Mouse (Mus musculus) spleen, embryonic (tissue): Measurements from ENCODE around the gene Ttc7.

ENCODE experiments used
- CTCF ChIA-PET: fragments of 350-600 bp; sonication (Branson Sonifier 250); formaldehyde crosslinking; loops from one replicate; lab custom pipeline; 2022; lab: Charles Lee

Ttc7 gene

DNA sequence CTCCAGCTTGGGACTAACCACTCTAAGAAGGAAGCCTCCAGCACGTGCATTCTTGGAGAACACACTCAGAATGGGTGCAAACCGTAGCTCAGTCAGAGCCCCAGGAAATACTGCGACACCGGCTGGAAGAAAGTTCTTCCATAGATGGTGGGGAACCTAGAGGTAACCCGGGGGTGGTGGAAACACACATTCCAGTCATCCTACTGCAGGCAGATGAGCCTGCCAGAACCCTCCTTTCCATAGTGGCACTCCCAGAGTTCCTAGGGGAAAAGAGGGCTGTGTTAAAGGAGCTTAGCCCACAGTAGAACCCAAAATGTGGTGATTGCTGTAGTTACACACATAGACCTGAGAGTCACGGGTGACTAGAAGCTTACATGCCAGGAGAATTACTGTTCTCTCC is 50.2 kb downstream of the Ttc7 start:
- CTCF ChIA-PET: no interaction called here

DNA sequence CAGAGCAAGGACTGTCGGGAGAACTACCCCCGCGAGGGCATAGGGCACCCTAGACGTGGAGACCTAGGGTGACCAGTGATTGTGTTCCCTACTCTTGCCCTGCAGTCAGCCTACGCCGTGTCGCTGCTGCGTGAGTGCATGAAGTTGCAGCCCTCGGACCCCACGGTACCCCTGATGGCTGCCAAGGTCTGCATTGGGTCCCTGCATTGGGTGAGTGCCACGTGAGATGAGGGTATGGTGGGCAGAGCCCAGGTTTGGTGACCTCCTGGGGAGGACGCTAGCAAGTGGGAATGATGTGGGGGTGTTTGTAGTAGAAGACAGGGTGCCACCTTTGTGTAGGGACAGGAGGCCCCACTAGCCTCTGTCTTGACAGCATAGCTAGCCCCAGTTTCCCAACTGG is 51.5 kb downstream of the Ttc7 start:
- CTCF ChIA-PET: no interaction called here

DNA sequence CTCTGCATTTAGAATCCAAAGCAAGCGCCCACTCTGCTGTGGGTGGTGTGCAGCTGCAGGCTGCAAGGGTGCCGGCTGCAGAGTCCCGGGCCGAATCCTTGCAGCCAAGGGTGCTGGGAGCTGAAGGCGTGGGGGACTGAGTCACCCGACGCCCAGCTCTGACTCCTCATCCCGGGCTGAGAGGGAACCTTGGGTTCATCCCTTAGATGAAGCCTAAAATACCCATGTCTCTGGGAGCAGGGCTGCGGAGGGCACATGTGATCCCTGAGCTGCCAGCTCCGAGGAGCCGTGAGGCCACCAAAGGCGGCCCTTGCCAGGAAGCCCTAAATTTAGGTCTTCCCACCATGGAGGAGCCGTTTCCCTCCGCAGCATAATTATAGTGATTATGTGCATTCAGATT is 52.5 kb downstream of the Ttc7 start:
- CTCF ChIA-PET: interaction anchor here (0.6 kb wide), 1 partner anchor 21 kb away, joined by 4 read pairs; no protein-coding TSS in a partner anchor

DNA sequence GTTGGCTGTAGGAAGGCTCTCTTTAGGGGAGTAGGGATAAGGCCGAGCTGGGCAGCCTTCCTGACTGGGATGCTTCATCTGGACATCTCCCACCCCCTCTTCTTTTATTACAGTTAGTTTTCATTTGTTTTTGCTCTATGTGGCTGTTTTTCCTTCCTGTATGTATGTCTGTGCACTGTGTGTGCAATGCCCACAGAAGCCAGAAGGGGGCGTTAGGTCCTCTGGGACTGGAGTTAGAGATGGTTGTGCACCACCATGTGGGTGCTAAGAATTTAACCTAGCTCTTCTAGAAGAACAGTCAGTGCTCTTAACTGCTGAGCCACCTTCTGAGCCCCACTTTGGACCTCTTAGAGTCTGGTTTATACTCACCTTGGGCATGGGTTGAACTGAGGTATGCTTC is 53.0 kb downstream of the Ttc7 start:
- CTCF ChIA-PET: interaction anchor here (0.6 kb wide), 1 partner anchor 20 kb away, joined by 4 read pairs; no protein-coding TSS in a partner anchor

DNA sequence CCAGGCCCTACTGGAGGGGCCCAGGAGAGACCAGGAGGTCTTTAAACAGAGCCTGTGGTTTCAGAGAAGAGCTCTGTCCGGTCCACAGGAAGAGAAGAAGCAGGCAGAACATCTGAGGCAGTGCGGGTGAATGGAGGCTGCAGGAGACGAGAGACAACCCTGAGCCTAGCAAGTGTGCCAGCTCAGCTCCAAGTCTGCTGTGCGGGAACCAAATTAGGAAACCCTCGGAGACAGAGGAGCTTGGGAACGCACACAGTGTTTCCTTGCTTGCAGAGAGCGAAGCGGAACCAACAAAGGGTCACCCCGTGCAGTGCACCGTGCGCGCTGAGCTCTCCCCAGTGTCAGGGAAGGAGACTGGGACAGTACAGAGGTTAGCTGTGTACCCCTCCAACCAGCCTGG is 54.2 kb downstream of the Ttc7 start:
- CTCF ChIA-PET: no interaction called here

DNA sequence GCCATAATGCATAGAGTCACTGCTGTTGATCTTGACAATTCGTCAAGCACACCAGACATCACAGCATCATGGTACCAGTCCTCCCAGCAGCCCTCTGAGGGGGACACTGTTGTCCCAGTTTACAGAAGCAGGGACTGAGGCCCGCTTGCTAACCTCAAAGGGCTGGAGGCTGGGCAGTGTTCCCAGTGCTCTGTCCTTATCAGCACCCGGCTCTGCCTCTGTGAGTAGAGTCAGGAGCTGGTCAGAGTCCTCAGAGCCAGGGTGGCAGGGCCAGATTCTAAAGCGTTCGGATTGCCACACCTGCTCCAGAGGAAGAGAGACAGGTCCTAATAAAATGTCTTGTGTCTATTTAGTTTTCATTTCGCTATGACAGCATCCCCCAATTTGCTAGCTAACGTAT is 55.0 kb downstream of the Ttc7 start:
- CTCF ChIA-PET: no interaction called here

DNA sequence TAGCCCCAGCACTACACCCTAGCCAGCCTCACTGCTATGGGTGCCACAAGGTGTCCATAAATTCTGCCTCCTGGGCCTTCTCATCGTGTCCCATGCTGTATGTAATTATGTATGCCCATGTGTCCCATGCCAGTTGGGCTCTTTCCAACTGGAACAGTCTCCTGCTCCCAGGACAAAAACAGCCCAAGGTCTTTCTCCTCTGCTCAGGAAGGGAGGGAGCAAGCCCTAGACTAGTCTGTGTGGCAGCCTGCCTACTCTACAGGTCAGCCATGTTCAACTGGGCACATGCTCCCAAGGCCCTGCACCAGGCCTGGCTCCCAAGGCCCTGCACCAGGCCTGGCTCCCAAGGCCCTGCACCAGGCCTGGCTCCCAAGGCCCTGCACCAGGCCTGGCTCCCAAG is 56.4 kb downstream of the Ttc7 start:
- CTCF ChIA-PET: no interaction called here

DNA sequence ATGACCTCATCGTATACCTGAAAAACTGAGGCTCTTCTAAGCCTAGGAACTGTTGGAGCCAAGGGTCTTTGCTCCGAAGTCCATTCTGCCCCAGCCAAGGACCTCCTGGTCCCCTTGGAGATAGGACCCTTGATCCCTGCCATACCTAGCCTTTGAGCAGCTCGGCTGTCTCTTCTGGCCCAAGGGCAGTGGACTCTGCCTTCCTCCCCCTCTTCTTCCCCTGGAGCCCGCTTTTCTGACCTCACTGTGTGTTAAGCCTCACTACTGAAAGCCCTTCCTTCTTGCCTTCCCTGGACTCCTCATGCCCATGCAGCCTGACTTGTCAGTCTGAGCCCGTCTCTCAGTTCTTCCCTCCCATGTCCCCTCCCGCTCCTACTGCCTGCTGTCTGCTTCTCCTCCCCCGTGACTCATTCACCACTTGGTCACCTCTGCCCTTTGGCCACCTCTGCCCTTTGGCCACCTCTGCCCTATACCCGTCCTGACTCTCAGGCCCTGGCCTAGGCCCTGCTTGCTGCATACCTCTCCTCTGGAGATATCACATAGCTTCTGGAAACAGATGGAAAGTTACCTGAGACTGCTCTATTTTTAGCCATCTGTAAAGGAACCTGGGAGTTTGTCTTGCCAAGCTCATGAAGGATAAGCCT is 60.5 kb downstream of the Ttc7 start:
- CTCF ChIA-PET: interaction anchor here (0.7 kb wide), 1 partner anchor 52 kb away, joined by 3 read pairs; no protein-coding TSS in a partner anchor

DNA sequence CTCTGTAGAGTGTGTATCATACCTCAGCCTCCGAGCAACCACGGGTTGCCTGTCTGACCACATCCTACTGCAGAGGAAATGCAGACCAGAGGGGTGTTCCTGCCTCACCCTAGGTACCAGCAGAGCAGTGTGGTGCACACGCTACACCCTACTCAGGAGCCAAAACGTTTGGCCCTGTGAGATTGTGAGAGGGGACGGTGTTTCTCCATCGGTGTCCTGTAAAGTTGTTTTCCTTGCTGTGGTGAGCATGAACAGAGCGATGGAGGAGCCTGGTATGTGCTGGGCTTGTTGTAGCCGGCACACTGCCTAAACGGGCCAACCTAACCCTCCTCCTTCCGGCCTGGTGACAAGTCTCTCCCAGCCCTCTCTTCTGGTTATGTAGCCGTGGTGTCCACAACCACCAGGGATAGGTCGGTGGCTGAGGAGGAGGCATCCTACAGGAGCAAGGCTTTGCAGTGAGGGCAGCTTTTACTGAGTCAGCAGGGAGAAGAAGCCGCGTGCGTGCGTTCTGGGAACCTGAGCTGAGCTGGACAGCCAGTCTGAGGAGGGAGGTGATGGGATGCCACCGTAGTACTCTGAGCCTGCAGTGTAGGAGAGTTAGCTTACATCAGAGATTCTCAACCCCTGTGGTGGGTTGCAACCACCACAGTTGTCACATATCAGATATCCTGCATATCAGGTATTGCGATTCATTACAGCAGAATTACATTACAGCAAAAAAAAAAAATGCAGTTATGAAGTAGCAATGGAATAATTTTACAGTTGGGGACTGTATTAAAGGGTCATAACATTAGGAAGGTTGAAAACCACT is 62.0 kb downstream of the Ttc7 start:
- CTCF ChIA-PET: no interaction called here

DNA sequence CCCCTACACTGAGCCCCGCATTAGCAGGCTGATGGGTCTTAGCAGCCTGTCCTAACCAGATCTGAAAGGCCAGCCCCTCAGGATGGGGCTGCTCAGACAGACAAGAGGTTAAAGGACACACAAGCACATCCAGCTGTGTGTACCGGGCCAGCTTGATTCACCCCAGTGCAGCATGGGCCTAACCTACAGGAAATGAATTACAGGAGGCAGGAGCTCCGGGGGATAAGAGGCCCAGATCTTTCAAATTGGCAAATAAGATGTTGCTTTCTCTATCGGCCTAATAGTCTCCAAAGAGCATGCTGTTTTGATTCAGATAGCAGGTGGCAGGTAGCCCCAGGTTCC is 62.5 kb downstream of the Ttc7 start:
- CTCF ChIA-PET: no interaction called here

DNA sequence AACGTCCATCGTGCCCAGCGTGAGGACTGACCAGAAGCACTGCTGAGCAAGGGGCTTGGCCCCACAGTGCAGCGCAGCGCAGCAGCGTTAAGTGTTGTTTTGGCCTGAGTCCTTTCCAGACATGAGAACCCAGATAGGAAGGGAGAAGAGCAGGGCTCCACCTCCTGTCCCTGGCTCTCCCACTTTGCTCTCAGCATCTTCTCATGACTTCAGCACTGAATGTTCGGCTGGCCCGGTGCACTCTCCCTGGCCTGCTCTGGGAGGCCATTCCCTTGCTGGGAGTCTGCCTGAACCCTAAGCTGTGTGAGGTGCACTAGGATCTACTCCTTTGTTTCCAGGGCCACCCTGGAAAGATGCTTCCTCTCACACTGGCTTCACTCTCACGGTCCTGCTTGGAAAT is 65.7 kb downstream of the Ttc7 start:
- CTCF ChIA-PET: no interaction called here

DNA sequence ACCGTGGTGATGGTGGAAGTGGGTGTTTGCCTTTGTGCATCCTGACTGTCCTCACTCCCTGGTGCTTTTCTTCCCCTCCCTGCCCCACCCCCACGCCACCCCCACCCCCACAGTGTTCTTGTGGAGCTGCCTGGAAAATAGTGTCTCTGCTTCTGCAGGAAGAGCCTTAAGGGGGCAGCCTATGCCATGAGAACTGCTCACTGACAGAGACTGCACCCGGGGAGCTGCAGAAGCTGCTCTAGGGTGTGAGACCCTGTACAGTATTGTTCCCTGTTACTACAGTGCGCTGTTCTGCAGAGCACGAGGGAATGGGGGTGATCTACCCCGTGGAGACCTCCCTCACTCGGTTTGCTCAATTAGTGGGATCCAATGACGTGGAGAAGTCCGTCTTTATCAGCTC is 66.4 kb downstream of the Ttc7 start:
- CTCF ChIA-PET: no interaction called here

DNA sequence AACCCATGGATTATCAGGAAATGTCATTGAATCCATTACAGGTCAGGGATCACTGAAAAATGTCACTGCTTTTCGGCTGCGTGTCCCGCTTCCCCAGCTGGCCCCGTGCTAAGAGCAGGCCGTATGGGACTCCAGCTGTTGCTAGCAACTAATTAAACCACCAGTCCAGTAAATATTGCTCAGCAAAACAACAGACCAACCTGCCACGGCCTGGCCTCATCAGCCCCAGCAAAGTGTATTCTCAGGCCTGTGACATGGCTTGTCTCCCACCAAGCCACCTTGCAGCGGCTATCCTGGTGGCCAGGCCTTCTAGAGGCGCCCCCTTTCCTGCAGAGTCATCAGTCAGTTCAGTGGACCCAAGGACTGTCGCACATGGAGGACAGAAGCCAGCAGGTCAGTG is 66.9 kb downstream of the Ttc7 start:
- CTCF ChIA-PET: no interaction called here

DNA sequence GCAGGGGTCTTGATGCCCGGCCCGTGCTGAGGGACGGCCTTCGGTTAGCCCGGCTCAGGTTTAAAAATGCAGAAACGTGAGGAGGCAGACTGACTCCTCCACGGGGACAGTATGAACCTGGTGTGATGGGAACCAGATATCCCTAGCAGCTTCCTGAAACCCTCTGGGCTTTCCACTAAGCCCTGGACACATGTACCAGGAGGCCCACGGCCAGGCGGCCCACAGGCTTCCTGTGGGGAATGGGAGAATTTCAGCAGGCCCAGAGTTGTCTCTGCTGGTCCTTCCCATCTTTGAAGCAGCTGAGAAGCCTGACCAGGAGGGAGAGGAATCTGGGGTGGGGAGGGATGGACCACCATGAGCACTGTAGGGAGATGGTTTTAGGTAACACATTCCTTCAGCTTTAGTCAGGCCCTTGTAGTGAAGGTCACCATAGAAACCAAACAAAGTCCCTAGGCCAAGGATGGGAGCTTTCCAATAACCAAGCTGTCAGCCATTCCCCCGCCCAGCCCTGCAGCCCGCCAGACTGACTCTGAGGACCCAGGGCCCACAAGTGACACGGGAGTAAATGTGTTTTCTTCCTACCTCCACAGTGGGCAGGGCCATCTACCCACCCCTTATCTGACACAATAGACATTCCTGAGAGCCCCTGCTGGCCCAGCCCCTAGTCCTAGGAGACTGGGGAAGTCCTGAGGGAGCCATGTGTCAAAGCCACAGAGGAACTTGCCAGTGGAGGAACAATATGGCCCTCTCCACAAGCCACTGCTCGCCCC is 68.0 kb downstream of the Ttc7 start:
- CTCF ChIA-PET: no interaction called here

DNA sequence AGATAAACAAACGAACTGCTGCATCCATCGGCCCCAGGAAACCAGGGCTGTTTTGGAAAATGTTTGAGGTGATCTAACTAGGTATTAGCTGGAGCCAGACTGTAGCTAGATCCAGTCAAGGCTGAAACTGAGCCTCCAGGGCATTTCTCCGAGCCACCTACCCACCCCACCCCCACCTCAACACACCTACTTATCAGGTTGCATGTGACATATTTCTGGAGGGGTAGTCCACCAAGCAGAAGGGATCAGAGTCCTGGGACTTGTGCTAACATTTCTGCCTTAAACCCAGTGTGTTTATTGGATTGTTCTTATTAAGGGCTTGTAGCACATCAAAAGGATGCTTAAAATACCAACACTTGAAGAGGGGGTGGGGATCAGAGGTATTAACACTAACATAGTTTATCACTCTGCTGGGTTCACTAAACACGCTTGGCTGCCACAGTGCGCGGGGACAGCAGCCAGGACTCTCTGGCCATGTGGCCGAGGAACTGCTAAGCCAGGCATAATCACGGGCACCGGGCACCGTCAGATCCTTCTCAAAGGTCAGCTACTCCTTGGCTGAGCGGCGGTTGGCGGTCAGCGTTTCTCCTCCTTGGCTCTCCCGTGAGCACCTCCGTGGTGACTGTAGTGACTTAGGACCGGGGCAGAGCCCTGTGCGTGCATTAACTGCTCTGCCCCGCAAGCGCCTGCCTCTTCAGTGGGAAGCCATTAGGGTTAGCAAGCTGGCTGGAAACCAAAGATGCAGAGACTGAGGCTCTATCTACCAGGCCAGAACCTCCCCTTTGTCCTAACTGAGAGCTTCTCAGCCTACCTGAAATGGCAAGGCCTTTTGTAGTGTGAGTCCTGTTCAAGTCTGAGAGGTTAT is 68.8 kb downstream of the Ttc7 start:
- CTCF ChIA-PET: interaction anchor here (0.7 kb wide), 1 partner anchor 786 kb away, joined by 3 read pairs; no protein-coding TSS in a partner anchor

DNA sequence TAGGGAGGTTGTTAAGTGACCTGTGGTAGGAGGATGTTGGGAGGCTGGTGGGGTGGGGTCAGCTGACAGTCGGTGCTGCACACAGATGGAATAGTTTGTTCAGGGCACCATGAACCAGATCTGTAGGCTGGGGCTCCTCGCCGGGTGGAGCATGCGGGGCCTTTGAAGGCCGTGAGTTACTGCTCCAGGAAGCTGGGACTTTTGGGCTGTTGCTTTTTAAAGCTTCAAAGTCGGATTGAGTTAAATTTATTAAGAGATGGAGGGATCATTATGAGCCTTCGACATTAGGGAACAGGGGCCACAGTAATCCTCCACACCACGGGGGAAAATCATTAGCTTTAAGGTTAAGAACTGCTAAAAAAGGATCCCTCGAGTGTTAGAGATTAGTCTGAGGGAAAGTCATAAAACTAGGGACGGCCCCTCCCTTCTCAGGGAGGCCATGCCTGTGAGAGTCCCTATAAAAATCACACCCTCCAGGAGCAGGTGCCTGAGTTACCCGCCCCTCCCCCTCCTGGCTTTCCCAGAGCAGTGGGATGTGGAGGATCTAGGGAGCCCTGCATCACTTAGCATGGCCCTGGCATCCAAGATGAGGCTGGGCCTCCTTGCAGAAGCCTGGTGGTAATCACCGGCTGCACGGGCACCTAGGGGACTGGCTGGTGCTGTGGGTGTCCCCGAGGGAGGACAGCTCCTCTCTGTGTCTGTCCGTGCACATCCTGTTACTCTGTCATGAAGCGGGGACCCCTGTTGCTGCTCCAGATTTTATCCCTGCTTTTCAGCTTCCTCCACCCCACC is 69.6 kb downstream of the Ttc7 start:
- CTCF ChIA-PET: interaction anchor here (0.7 kb wide), 1 partner anchor 787 kb away, joined by 3 read pairs; no protein-coding TSS in a partner anchor

DNA sequence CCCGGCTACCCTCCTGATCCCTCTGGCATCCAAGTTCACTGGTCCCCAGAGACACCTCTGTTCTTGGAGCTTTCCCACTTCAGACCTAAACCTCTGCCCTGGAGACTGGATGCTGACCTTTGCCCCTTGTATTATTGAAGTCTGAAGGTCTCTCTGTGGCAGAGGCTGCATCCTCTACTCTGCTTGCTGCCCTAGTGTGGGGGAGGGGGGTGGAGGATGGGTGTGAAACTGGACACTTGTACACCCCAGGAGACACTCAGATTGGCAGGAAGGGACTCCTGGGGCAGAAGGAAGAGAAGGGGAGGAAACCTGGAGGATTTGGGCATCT is 70.2 kb downstream of the Ttc7 start:
- CTCF ChIA-PET: no interaction called here

DNA sequence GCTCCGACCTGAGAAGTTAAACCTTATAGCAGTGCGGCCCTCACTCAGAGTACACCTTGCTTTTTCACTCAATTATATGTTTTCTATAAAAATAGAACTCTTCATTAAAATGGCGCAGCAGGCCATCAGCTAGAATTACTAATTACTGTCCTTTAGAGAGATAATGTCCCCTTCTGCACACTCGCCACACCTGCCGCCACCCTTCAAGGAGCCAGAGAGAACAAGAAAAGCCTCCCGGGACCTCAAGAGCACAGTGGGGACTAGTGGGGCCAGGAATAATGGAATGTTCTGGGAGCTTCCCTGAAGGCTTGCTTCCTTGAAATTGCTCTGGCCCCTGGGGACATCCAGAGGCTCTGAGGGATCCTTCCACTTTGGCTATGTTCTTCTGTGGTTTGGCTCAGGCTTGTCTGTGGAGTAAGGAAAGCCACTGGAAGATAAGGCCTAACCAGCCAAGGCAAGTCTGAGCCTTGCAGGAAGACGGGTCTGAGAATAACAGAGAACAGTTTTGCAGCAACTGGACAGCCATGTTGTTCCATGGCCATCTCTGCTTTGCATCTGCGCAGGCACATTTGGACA is 71.1 kb downstream of the Ttc7 start:
- CTCF ChIA-PET: no interaction called here

DNA sequence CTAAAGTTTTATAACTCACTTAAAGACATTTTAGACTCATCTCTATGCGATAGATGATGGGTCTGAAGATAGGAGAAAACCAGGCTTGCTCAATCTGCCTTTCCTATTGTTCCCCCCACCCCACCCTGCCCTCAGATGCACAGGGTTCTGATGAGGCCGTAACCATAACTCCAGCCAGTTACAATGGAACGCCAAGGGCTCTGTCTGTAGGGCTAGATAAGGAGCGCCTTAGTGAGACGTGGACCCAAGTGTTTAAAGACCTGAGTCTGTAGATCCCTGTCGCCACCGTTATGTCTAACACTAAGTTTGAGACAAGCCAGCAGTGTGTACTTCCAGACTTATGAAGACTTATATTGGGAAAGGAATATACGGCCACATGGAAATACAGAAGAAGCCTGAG is 72.8 kb downstream of the Ttc7 start:
- CTCF ChIA-PET: interaction anchor here (0.7 kb wide), 1 partner anchor 20 kb away, joined by 4 read pairs; no protein-coding TSS in a partner anchor

DNA sequence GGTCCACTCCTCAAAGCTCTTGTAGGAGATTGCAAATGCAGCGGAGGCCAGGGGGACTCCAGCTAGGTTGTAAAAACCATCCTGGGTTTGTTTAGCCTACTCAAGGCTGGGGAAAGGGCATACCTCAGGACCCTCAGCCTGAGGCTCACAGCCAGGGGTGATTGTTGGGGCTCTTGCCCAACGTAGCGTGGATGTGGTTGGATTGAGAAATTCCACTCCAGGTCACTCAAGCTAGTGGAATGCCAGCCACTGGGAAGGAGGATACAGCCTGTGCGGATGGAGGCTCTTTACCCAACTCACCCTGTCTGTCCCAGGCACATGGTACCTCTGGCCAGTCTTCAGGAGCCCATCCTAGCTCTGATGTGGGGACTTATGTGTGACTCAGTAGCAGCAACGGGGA is 73.6 kb downstream of the Ttc7 start:
- CTCF ChIA-PET: interaction anchor here (0.7 kb wide), 1 partner anchor 21 kb away, joined by 4 read pairs; no protein-coding TSS in a partner anchor
